Mouse (Mus musculus) cerebellum, postnatal 14 days (tissue): ENCODE measurements around the gene Gbe1.

Experiments
- DNase-seq, 2 experiments: peaks; one replicate each; pipeline ENCODE4 v3.0.0; 2021; ENCODE audit warnings: mixed read lengths in 2 of 2

The Gbe1 gene

DNA sequence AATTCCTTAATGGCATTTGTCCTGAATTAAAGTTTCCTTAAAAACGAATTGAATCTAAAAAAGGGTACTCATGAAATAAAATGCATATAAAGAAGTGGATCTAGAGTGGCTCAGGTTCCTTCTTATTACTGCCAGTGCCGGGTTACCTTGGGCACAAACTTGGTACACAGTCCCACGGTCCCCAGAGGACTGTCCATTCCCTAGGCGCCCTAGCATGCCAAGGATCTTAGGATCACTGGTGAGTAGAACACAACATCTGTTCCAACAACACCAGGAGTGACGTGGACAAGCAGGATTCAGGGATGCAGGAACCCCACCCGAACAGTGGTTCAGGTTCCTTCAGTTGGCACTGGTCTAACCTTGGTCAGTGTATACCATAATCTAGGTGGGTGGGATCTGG, 44.6 kb downstream of the Gbe1 start:
- DNase-seq: no peak

DNA sequence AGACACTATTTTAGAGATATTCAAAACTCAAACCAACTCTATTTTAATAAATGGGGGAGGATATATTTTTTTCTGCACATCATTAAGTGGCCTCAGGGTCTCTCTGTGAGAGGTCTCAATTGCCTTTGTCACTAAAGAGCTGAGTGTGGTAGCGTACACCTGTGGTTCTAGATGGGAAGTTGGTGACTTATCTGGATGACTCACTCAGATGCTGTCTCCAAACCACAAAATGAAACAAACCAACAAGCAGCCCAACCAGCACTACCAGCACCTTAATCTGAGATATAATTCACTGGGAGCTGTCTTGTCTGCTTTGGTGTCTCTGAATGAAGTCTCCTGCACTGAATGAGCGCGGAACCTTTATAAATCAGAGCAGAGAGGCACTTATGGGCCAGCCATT, 51.5 kb downstream of the Gbe1 start:
- no peak for DNase-seq

DNA sequence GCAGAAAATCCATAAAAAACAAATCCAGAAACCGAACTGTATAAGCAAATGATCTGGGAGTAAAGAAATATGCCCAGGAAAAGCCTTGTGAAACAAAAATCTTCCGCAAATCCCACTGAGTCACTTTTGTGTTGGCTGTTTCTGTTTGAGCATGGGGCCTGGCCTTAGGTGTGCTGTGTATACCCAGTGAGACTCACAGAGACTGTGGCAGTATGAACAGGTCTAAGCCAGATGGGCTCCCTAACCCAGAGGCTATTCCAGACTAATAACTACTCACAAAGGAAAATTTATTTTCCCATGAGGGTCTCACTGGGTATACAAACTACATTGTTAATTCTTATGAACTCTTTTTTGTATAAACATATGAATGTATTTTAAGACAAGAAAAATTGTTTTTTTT, 67.3 kb downstream of the Gbe1 start:
- DNase-seq: no peak

DNA sequence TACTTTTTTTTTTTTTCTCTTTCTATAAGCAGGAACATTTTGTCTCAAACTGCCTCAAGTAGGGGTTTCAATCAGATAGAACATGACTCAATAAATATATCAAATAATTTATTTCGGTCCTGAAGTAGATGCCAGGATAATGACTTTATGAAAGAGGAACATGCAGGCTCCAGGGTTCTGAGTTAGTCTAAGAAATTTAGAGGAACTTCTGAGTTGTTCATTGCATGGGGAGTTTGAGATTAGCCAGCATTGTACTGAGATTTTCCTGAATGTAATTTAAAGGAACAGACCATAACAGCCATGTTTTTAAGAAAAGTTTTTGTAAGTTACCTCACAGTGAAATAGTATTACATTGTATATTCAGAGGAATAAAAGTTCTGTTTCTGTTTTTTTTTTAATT, 71.7 kb downstream of the Gbe1 start:
- no peak for DNase-seq

DNA sequence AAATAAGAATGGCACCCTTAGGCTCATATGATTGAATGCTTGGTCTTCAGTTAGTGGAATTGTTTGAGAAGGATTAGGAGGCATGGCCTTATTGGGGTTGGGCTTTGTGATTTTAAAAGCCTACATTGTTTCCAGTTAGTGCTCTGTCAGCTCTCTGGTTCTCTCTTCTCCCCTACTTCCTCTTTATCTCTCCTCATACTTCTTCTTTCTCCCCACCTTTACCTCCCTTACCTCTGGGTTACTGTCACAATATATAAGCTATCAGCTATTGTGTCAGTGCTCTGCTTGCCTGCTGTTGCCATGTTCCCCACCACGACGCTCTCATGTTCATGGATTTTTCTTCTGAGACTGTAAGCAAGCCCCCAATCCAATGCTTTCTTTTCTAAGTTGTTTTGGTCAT, 73.6 kb downstream of the Gbe1 start:
- DNase-seq: no peak

DNA sequence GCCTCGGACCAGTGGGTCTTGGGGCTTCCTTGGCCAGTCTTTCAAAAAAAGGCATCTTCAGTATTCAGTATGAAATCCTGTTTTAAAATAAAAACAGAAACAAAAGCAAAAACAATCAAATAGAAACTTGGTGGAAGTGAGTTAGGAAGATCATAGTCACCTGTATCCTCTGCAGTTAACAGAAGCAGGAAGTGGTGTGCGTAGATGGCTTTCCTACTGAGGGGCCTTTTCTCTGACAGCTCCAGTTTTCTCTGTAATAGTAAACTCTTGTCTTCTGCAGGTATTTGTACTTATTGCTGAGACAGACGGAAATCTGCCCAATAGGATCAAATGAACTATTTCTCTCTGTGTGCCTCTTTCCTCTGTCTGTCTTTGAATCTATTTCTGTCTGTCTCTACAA, 81.5 kb downstream of the Gbe1 start:
- DNase-seq: no peak

DNA sequence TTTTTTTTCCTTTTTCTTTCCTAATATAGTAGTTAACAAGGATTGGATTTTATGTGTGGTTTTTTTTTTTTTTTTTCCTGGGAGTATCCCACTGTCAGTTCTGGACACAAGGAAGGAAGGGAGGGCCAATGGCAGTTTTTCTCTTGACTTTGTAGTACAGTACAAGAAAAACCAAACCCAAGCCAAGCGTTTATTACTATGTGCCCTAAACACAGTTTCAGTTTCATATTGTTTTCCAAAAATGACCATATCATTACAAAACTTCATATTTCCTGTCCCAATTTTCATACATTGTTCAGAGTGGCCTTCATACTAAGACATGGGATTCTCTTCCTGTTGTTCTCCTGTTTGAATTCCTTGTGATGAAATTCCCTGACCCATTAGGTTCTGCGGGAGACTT, 94.0 kb downstream of the Gbe1 start:
- no peak for DNase-seq

DNA sequence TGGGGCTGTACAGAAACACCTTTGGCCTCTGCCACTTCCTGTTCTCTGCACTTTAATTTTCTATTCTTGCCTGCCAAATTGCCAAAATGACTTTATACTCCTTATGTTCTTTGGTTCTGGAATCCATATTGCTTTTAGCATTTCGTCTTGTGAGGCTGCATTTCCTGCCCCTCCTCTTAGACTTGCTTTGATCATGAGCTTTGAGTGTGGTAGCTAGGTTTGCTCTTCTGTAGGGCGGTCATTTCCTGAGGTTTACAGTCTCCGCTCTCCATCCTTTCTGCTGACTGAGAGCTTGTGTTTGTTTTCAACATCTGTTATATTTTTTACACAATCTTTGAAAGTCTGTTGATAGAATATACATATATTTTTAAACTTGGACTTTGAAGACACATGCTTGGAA, 107.3 kb downstream of the Gbe1 start:
- no peak for DNase-seq

DNA sequence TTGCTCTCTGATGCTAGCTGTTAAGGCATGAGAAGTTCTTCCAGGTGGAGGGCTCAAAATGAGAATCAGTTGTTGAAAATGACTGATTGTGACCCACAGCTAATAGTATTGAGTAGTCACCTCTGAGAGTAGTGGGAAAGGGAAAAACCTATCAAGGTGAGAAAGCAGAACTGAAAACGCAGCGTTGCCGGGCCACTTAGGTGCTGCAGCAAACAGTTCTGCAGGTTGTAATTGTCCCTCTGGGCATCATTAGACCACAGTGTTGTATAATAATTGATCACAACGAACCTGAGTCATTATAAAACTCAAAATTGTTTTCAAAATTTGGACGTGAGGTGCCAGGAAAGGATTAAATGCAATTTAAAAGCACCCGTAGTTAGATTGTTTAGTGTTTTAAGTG, 135.8 kb downstream of the Gbe1 start:
- DNase-seq: no peak

DNA sequence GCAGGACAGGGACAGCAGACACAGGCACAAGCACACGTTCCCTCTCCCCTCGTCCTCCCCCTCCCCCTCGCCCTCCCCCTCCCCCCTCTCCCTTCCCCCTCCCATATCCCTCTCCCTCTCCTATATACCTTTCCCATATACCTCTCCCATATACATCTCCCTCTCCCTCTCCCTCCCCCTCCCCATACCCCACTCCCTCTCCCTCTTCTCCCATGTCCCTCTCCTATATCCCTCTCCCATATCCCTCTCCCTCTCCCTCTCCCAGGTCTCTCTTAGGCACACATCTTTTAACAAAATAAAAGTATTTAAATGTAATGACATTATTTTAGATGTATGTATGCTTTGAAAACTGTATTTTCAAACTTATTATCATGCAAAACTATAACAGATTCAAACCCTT, 161.8 kb downstream of the Gbe1 start:
- no peak for DNase-seq

DNA sequence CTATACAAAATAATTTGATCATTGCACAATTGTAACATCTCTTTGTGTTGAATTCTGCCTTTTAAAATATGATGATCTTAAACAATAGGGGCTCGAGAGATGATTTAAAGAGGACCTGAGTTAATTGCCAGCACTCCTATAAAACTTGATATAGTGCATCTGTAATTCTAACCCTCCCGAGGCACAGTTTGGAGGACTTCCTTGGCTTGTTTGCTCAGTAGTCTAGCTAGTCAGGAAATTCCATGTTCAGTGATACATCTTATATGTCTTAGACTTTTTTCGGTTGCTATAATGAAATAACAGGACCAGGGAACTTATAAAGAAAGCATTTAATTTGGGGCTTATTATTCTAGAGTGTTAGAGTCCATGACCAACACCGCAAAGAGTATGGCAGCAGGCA, 162.4 kb downstream of the Gbe1 start:
- no peak for DNase-seq

DNA sequence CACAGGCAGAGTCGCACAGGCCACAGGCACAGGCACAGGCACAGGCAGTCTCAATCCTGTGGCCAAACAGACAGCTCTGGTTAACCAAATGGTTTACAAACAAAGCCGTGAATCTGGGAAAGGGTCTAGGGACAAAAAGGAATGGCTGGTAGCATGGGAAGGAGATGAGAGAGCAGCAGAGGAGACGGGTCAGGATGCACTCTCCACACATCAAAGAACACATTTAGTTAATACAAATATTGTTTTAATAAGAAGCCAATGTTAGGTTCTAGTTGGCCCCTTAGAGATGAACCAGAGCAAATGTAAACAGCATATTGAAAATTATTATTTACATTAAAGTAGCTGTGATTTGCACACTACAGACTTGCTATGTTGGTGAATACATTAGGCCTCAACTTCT, 166.7 kb downstream of the Gbe1 start:
- DNase-seq: no peak

DNA sequence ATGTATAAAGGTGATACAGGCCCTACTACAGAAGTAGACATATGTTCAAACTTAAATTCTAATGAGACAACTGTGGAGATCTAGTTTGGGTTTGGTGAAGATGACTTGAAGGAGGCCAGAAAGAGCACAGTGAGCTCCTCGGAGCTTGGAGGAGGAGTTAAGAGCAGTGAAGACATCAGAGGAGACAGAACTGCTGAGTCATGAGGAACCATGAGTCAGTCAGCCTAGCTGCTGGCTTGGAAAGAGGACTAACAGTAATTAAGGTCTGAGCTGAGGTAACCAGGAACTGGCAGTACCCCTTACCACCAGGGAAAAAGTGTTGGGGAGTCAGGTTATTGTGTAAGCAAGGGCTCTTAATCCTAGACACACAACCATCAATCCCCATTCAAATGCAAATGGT, 192.7 kb downstream of the Gbe1 start:
- DNase-seq: no peak

DNA sequence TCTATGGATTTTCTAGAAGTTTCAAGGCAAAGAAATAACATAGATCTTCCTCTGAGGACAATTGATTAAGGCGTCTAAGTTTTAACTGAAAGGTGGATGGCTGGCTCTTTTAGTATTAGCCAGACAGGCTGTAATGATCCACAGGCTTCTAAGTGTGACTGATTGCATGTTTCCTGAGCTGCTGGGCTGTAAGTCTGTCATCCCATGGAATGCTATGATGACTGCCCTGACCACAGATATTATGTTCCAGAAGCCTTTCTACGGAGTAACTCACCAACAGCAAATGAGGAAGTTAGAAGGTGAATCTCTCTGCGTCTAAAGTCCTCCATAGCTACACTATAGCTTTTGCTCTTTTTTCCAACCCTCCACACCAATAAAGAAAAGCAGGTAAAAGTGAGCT, 197.2 kb downstream of the Gbe1 start:
- DNase-seq: no peak

DNA sequence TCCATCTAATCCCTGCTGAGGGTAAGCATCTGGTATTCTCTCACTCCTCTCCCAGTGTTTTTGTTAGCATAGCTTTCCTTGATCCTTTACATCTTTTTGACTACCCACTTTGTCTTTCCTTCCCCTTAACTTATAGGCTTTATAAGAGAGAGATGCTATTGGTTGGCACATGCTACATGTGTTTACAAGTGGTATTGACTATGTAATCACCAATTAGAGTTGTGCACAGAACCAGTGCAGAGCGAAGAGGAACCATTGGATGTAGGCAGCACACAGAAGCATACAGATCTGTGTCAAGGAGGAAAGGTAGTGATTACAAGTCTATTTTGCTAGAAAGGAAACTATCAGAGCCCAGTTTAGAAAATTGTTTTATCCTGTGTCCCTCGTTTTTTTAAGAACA, 209.1 kb downstream of the Gbe1 start:
- DNase-seq: no peak

DNA sequence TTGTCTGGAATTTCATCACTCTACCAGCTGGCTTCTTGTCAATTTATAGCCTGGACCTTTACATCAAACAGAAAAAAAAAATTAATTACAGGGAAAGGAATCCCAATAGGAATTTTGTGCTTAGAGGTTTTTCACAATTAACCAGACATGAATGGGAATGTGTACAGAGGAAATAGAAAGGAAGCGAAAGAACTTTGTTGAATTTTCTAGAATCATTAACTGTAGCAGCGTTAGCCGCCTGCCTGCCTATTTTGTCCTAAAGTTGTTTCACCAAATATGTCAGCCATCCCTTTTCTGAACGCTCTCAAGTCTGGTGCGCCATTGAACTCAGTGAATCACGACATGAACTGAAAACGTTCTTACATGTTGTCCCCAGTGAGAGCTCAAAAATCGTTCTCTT, 209.8 kb downstream of the Gbe1 start:
- DNase-seq: no peak

DNA sequence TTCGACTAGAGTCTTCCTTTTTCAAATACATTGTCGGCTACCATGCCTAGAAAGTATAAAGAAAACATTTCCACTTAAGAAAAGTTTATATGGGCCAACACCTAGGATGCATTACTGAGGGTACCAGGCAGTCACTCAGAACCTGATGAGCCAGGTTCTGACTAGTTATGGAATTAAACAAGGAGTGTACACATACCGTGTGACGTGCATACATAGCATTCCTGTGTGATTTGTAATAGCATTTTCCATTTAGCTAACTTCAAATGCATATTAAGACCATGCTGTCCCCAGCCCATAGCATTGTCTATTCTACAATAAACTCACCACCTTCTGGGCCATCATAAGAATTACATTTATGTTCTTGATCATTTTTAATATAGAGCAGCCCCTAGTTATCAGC, 210.5 kb downstream of the Gbe1 start:
- no peak for DNase-seq

DNA sequence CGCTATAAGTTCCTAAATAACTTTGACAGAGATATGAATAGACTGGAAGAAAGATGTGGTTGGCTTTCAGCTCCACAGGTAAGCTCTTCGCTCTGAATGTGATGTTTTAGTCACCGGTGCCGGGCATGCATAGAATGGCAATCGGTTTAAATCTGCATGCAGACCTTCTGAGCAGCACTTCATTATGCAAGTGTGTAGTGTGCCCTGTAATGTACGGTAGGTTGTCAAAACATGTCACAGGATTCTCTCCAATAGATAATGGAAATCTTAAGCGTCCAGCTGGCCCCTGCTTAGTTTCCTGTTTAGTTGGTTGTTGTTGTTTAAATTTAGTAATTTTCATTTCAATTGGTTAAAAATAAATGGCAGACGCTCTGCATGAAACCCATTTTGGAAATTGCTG, 213.5 kb downstream of the Gbe1 start:
- DNase-seq: no peak

DNA sequence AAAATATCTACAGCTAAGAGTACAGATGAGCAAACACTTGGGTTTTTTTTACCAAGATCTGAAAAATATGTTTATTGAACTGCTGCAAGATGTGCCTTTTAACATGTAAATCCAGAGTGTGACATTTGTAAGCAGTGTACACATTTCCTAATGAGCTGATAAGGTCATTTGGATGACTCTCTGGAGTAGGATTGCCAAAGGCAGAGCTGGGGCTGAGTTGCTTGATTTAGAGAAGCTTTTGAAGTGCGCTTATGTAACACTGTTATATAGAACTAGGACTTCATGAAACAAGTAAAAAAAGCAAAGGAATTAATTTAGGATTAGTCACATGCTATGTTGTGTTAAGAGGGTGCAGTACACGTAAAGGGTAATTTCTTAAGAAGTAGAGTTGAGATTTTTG, 221.5 kb downstream of the Gbe1 start:
- DNase-seq: no peak

DNA sequence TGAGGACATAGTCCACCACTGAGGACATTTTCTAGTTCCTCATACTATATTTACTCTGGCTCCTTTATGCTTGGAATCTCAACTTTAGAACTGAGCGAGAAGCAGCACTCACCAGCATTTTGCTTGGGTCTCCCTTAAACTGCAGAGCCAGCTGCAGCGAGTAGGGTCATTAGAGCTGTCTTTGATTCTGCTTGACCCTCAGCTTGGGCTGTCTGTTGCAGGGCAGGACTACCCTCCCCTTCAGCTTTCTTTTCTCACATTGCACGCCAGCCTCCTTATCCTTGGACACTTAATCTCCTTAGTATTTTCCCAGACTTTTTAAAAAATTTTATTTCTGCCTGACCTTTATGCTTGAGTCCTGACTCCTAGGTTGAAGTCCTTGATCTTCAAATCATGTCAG, 237.1 kb downstream of the Gbe1 start:
- DNase-seq: no peak

DNA sequence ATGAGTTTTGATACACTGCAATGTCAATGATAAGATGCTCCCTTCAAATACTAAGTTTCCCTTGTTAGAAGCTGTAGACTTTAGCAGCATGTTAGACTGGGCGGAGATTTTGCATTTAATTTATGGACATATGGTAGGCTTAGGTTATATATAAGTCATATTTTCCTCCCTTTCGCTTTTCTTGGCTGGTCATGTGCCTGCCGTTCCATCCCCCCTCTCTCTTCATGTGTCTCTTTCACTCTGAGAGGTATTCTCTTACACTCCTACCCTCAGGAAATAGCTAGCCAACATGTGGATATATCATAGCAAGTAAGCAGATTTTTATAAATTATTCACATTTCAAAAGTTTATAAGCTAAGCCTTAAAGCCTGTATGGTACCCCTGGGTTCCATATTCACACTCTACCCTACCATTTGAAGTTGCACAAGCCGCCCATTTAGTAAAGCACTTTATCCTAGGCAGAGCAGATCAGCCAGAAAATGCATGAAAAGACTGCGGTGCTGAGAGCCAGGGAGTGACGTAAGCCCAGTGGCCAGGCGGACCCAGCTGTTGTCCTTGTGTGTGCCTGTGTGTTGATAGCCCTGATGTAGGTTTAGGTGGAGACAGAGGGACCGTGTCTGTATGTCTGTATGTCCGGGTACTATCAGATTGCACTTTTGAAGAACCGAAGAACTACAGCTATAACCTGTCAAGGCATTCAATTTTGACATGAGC, 248.0 kb downstream of the Gbe1 start:
- DNase-seq: no peak

DNA sequence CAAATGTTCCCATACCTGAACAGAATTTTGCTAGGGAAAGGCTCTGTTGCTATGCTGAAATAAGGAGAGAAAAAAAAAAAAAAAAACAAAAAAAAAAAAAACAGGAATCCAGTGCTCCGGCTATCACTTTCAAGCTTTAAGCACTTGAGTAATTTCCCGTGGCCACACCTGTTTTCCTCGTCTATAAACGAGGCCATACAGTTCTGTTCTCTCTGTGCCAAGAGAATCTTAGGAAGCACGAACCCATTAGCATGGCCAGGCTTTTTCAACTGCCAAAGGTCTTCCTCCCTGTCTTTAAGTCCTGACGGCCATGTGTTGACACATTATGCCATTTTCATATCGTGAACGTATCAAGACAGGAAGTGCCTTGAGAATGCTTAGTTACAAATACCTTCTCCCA, 248.8 kb downstream of the Gbe1 start:
- no peak for DNase-seq

DNA sequence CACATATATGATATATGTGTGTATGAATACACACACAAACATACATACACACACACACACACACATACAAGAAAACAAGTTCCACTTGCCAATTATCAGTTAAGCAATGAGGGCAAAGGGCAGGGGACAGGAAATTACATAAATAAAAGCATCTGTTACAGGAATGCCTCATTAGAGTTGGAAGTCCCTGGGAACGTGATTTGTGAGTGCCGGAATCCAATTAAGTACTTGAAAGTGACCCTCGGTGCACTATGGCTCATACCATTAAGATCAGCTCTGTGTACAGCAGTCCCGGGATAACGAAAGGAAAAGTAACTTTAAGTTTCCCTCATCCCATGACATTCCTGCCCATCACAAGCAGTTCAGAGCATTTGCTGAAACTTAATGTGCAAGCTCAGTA, 249.7 kb downstream of the Gbe1 start:
- DNase-seq: no peak

DNA sequence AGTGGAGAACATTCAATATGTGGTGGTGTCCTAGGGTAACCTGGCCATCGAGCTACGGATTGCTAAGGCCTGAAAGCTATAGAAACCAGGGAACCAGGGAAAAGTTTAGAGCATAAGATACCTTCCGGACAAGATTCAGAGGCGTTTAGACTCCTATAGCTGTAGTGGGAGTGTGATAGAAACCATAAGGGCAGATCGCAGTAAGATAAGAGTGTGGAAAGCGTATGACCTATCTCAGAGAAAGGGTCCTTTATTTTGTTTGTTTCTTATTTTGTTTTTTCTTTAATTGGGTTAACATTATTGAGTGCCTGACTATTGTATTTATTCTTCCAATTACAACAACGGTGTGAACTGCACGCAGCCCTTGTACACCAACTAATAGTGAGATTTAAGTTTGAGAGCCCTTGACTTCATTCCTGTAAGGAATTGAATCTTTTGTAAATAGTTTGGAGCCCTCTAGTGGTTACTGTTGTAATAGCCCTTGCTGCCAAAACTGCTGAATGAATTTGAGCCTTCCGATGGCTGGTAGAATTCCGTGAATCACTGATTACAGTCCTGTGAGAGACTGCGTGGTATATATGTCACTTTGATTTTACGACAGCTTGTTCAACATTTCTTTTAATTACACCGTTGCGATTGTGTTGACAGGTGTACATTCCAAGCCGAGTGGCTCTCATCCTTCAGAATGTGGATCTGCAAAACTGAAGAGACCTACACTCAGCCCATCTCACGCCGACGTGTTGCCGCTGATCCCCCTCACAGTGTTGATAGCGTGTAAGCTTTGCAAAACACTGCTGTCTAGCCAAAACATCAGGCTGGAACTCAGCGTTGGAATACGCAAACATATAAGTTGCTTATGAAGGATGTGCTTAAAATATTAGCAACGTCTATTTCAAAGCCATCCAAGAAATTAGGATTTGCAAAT, 254.9 kb downstream of the Gbe1 start:
- peak; percentile 74 to 81 for DNase-seq

DNA sequence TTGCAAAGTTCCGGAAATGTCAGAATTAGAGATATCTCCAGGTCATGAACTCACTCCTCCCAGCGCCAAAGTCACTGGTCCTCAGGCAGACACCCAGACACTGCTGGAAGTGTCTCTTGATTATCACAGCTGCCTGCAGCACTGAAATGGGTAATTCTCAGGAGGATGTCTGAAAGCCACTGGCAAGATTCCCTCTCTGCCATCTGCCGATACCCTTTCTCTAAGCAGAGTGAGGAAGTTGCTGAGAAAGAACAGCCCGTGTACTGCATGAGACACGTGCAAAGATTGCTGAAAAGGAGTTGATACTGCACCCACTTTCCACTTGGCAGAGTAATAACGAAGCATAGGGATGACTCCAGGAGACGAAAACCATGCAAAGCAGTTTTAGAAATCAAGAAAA, 272.2 kb downstream of the Gbe1 start:
- DNase-seq: peak; percentile 35
